Mouse (Mus musculus) gastrocnemius, adult 18-20 months (tissue): ENCODE measurements around the gene Rab40c. TPM values are rescaled to one million over a fixed set of nuclear protein-coding genes. Genes with fewer than 3 reads are reported as not detected.

Experiments used
- DNase-seq: peaks from one replicate; pipeline ENCODE4 v3.0.0; 2021; ENCODE audit warnings: low spot score
- total RNA-seq, 2 experiments: library from RNA; stranded (reverse); gene quantifications; 2 replicates each; pipeline ENCODE4 v1.2.3; 2021

Rab40c gene
- total RNA-seq, 2 experiments from 2014 or later = 7.6 to 11.1 TPM

- DNase-seq = peak; percentile 97
Measured at GRCm38 (mm10) chr17:25844396-25844901, 75.1 kb downstream of the Rab40c start, which contains the start of gene Rhot2. TSS of gene Rhot2 (minus strand) at chr17:25844851.

GRCm38 (mm10) chr17:25843636-25844395, 75.7 kb downstream of the Rab40c start:
- no peak for DNase-seq

GRCm38 (mm10) chr17:25843122-25843521, 76.4 kb downstream of the Rab40c start:
- no peak for DNase-seq

GRCm38 (mm10) chr17:25842509-25842908, 77.0 kb downstream of the Rab40c start:
- DNase-seq = no peak

- DNase-seq = no peak
Measured at GRCm38 (mm10) chr17:25841117-25841880, 78.2 kb downstream of the Rab40c start, which contains the start of gene Gm20683. TSS of gene Gm20683 (minus strand) at chr17:25841763.

GRCm38 (mm10) chr17:25840519-25840918, 79.0 kb downstream of the Rab40c start:
- no peak for DNase-seq

- DNase-seq = no peak
Measured at GRCm38 (mm10) chr17:25839455-25840235, 79.9 kb downstream of the Rab40c start.

GRCm38 (mm10) chr17:25838904-25839303, 80.6 kb downstream of the Rab40c start:
- no peak for DNase-seq

- no peak for DNase-seq
Measured at GRCm38 (mm10) chr17:25837533-25837932, 82.0 kb downstream of the Rab40c start.

- DNase-seq = peak; percentile 85
Measured at GRCm38 (mm10) chr17:25837076-25837410, 82.5 kb downstream of the Rab40c start, which contains the start of gene Rhbdl1. TSS of gene Rhbdl1 (minus strand) at chr17:25837295.

GRCm38 (mm10) chr17:25836397-25837075, 83.0 kb downstream of the Rab40c start:
- peak; percentile 42 for DNase-seq

- DNase-seq = no peak
Measured at GRCm38 (mm10) chr17:25835816-25836215, 83.7 kb downstream of the Rab40c start.

- no peak for DNase-seq
Measured at GRCm38 (mm10) chr17:25835301-25835700, 84.2 kb downstream of the Rab40c start.

GRCm38 (mm10) chr17:25834595-25835222, 84.8 kb downstream of the Rab40c start:
- DNase-seq = no peak

GRCm38 (mm10) chr17:25833961-25834594, 85.4 kb downstream of the Rab40c start:
- no peak for DNase-seq

GRCm38 (mm10) chr17:25833291-25833663, 86.2 kb downstream of the Rab40c start, which contains the start of gene Stub1:
TSS of gene Stub1 (minus strand) at chr17:25833404.
- DNase-seq = peak; percentile 96

GRCm38 (mm10) chr17:25832436-25833290, 86.9 kb downstream of the Rab40c start:
- peak; percentile 100 for DNase-seq
